Mouse (Mus musculus): ENCODE measurements around the gene Plekha7.

The Plekha7 gene

GRCm38 (mm10) chr7:116251516-116251915 lies 56.7 kb downstream of the Plekha7 start:
- no peak for DNase-seq (ENCODE audit: low read depth, low spot score)

- DNase-seq (ENCODE audit: low read depth, low spot score) = no peak
Observed at GRCm38 (mm10) chr7:116248536-116248935, 59.6 kb downstream of the Plekha7 start.

GRCm38 (mm10) chr7:116247377-116247729 lies 60.8 kb downstream of the Plekha7 start:
- DNase-seq (ENCODE audit: low read depth, low spot score) = no peak

GRCm38 (mm10) chr7:116246696-116247376 lies 61.3 kb downstream of the Plekha7 start:
- no peak for DNase-seq (ENCODE audit: low read depth, low spot score)

GRCm38 (mm10) chr7:116245815-116246695 lies 62.1 kb downstream of the Plekha7 start:
- DNase-seq (ENCODE audit: low read depth, low spot score) = peak; percentile 34

GRCm38 (mm10) chr7:116244302-116245165 lies 63.6 kb downstream of the Plekha7 start:
- DNase-seq (ENCODE audit: low read depth, low spot score) = no peak

GRCm38 (mm10) chr7:116242810-116243209 lies 65.4 kb downstream of the Plekha7 start:
- DNase-seq (ENCODE audit: low read depth, low spot score) = no peak

- DNase-seq (ENCODE audit: low read depth, low spot score) = no peak
Observed at GRCm38 (mm10) chr7:116241601-116242000, 66.6 kb downstream of the Plekha7 start.

GRCm38 (mm10) chr7:116240791-116241474 lies 67.2 kb downstream of the Plekha7 start:
- DNase-seq (ENCODE audit: low read depth, low spot score) = no peak

- DNase-seq (ENCODE audit: low read depth, low spot score) = no peak
Observed at GRCm38 (mm10) chr7:116240353-116240752, 67.8 kb downstream of the Plekha7 start.

- no peak for DNase-seq (ENCODE audit: low read depth, low spot score)
Observed at GRCm38 (mm10) chr7:116238320-116238719, 69.9 kb downstream of the Plekha7 start.

GRCm38 (mm10) chr7:116237157-116237981 lies 70.8 kb downstream of the Plekha7 start:
- peak; percentile 47 for DNase-seq (ENCODE audit: low read depth, low spot score)

- DNase-seq (ENCODE audit: low read depth, low spot score) = no peak
Observed at GRCm38 (mm10) chr7:116236608-116237007, 71.6 kb downstream of the Plekha7 start.

- DNase-seq (ENCODE audit: low read depth, low spot score) = no peak
Observed at GRCm38 (mm10) chr7:116234287-116234806, 73.8 kb downstream of the Plekha7 start.

- no peak for DNase-seq (ENCODE audit: low read depth, low spot score)
Observed at GRCm38 (mm10) chr7:116230811-116231609, 77.2 kb downstream of the Plekha7 start.

- DNase-seq (ENCODE audit: low read depth, low spot score) = no peak
Observed at GRCm38 (mm10) chr7:116226877-116227282, 81.3 kb downstream of the Plekha7 start.

- no peak for DNase-seq (ENCODE audit: low read depth, low spot score)
Observed at GRCm38 (mm10) chr7:116226316-116226715, 81.9 kb downstream of the Plekha7 start.

GRCm38 (mm10) chr7:116224543-116224942 lies 83.6 kb downstream of the Plekha7 start:
- no peak for DNase-seq (ENCODE audit: low read depth, low spot score)

- no peak for DNase-seq (ENCODE audit: low read depth, low spot score)
Observed at GRCm38 (mm10) chr7:116223010-116223783, 85.0 kb downstream of the Plekha7 start.

All from forelimb bud, embryonic 11.5 days (tissue).